Mouse (Mus musculus) myocyte (in vitro differentiated cells): ENCODE results near the gene Dach1. TPM values are rescaled to one million over a fixed set of nuclear protein-coding genes. Genes with fewer than 3 reads are reported as not detected.

Experiments used
- H3K27me3 ChIP-seq: one replicate; pipeline ENCODE4 v1.6.1; 2011; ENCODE audit not compliant: control insufficient read depth, insufficient read depth, insufficient read length
- H3K36me3 ChIP-seq: one replicate; pipeline ENCODE4 v1.6.1; 2011; ENCODE audit not compliant: control insufficient read depth, insufficient read depth
- H3K4me2 ChIP-seq: one replicate; pipeline ENCODE4 v1.6.1; 2011; ENCODE audit warnings: low read depth, control low read depth
- H3K4me3 ChIP-seq: one replicate; pipeline ENCODE4 v1.5.1; 2011; ENCODE audit warnings: mild to moderate bottlenecking, control low read depth, moderate library complexity
- H3K79me2 ChIP-seq: one replicate; pipeline ENCODE4 v1.6.1; 2011; ENCODE audit not compliant: control insufficient read depth, insufficient read depth
- H3ac ChIP-seq: one replicate; pipeline ENCODE4 v1.6.1; 2011; ENCODE audit not compliant: control insufficient read depth, insufficient read length
- CEBPB ChIP-seq: IDR thresholded peaks from 2 replicates; pipeline ENCODE4 v1.6.1; 2011; ENCODE audit warnings: mild to moderate bottlenecking, moderate library complexity; ENCODE audit not compliant: poor library complexity, insufficient read depth, severe bottlenecking
- E2F4 ChIP-seq: IDR thresholded peaks from one replicate; pipeline ENCODE4 v1.6.1; 2011; ENCODE audit warnings: mild to moderate bottlenecking, control low read depth, moderate library complexity; ENCODE audit not compliant: insufficient read depth
- MAX ChIP-seq: IDR thresholded peaks from one replicate; pipeline ENCODE4 v1.6.1; 2011; ENCODE audit warnings: low read depth, mild to moderate bottlenecking, control low read depth
- MYOD1 ChIP-seq, 3 experiments: IDR thresholded peaks; one replicate each; pipeline ENCODE4 v1.6.1; 2011; ENCODE audit warnings: control low read depth in 2 of 3, low read depth in 2 of 3, mild to moderate bottlenecking in 2 of 3, moderate library complexity in 1 of 3; ENCODE audit not compliant: insufficient read length in 2 of 3, control insufficient read depth in 1 of 3
- MYOG ChIP-seq, 3 experiments: IDR thresholded peaks; one replicate each; pipeline ENCODE4 v1.6.1; 2011; ENCODE audit warnings: control low read depth in 2 of 3, low read depth in 2 of 3, mild to moderate bottlenecking in 2 of 3; ENCODE audit not compliant: insufficient read length in 2 of 3, control insufficient read depth in 1 of 3, insufficient read depth in 1 of 3
- POLR2A ChIP-seq: IDR thresholded peaks from one replicate; pipeline ENCODE4 v1.6.1; 2011; ENCODE audit warnings: low read depth, mild to moderate bottlenecking, control low read depth, moderate library complexity; ENCODE audit not compliant: insufficient read length
- POLR2AphosphoS2 ChIP-seq: IDR thresholded peaks from one replicate; pipeline ENCODE4 v1.6.1; 2011; ENCODE audit warnings: low read depth, control low read depth; ENCODE audit not compliant: insufficient read length
- REST ChIP-seq: IDR thresholded peaks from one replicate; pipeline ENCODE4 v1.6.1; 2011; ENCODE audit warnings: mild to moderate bottlenecking, control low read depth, moderate library complexity; ENCODE audit not compliant: insufficient read depth, insufficient read length
- SRF ChIP-seq: IDR thresholded peaks from one replicate; pipeline ENCODE4 v1.6.1; 2011; ENCODE audit warnings: low read depth; ENCODE audit not compliant: control insufficient read depth, insufficient read length
- TCF12 ChIP-seq: IDR thresholded peaks from one replicate; pipeline ENCODE4 v1.6.1; 2011; ENCODE audit warnings: mild to moderate bottlenecking, control low read depth; ENCODE audit not compliant: poor library complexity, insufficient read depth, severe bottlenecking
- TCF3 ChIP-seq: IDR thresholded peaks from one replicate; pipeline ENCODE4 v1.6.1; 2011; ENCODE audit warnings: low read depth, control low read depth; ENCODE audit not compliant: insufficient read length
- USF1 ChIP-seq: IDR thresholded peaks from one replicate; pipeline ENCODE4 v1.6.1; 2011; ENCODE audit warnings: low read depth, mild to moderate bottlenecking, control low read depth, moderate library complexity
- polyA plus RNA-seq: library from polyadenylated mRNA; unstranded; fragments of >200 nt; fragmentation: generic; extraction: Trizol; gene quantifications from one replicate; pipeline ENCODE4 v1.2.1, GENCODE M21; 2012; ENCODE audit warnings: missing spikeins

Dach1 gene
- polyA plus RNA-seq: not detected

- H3K27me3 ChIP-seq: peaks cover 8% of the 10 kb centered on the region
- no peak within 1 kb of the TSS for H3ac ChIP-seq
- H3K36me3 ChIP-seq: no peaks in the 10 kb centered on the region
- peak within 1 kb of the TSS; percentile 42 for H3K4me2 ChIP-seq
- TF ChIP-seq SRF (no peak), MYOD1 (IDR thresholded peaks at IDR 0.05; ENCODE audit: control insufficient read depth in 1 of 3, insufficient read length in 2 of 3, low read depth in 2 of 3) (no peak), MYOG (IDR thresholded peaks at IDR 0.05; ENCODE audit: control insufficient read depth in 1 of 3, insufficient read depth in 1 of 3, insufficient read length in 2 of 3, low read depth in 2 of 3) (no peak), POLR2A (no peak), TCF3 (no peak), MAX (no peak), REST (no peak), TCF12 (no peak), POLR2AphosphoS2 (no peak), E2F4 (no peak), CEBPB (no peak), USF1 (no peak)
- H3K4me3 ChIP-seq: no peak within 1 kb of the TSS
- no peaks in the 10 kb centered on the region for H3K79me2 ChIP-seq
Observed at GRCm38 (mm10) chr14:98169421-98170076, at the start of gene Dach1. Gene Dach1 (minus strand): TSS chr14:98169765.

DNA sequence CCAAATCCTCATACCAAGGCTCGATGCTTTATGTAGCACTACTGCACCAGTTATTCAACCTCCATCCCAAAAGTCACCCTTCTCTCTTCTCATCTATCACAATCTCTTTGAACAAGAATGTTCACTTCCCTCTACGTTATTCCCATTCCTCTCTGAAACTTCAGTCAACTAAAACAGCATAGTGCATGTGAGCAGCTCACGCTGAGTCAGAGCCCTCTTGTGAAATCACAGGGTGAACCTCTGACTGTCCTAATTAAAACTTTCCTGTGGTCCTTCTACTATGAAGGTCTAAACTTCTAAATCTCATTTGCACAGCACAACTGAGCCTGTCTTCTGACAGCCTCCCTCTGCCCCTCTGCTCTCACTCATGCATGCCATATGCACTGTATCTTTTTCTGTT lies 30.5 kb upstream of the Dach1 start:
- no peaks in the 10 kb centered on the region for H3K79me2 ChIP-seq
- TF ChIP-seq TCF3 (no peak), USF1 (no peak), REST (no peak), MYOD1 (IDR thresholded peaks at IDR 0.05; ENCODE audit: control insufficient read depth in 1 of 3, insufficient read length in 2 of 3, low read depth in 2 of 3) (no peak), SRF (no peak)
- no peaks in the 10 kb centered on the region for H3K27me3 ChIP-seq
- no peaks in the 10 kb centered on the region for H3K36me3 ChIP-seq
- H3K4me3 ChIP-seq: no peak overlapping the region
- no peak overlapping the region for H3K4me2 ChIP-seq
- no peak overlapping the region for H3ac ChIP-seq

- Histone ChIP-seq H3K79me2 (no peaks in the 10 kb centered on the region), H3ac (no peak overlapping the region), H3K4me2 (no peak overlapping the region), H3K4me3 (no peak overlapping the region), H3K27me3 (no peaks in the 10 kb centered on the region), H3K36me3 (no peaks in the 10 kb centered on the region)
- TF ChIP-seq REST (no peak), POLR2AphosphoS2 (no peak), MYOD1 (IDR thresholded peaks at IDR 0.05; ENCODE audit: control insufficient read depth in 1 of 3, insufficient read length in 2 of 3, low read depth in 2 of 3) (no peak), TCF3 (no peak)
Observed at GRCm38 (mm10) chr14:98181545-98181944, 12.0 kb upstream of the Dach1 start.

- no peaks in the 10 kb centered on the region for H3K79me2 ChIP-seq
- H3K4me3 ChIP-seq: no peak overlapping the region
- no peaks in the 10 kb centered on the region for H3K36me3 ChIP-seq
- no peak for TF ChIP-seq E2F4
- no peak for TF ChIP-seq MYOG (IDR thresholded peaks at IDR 0.05; ENCODE audit: control insufficient read depth in 1 of 3, insufficient read depth in 1 of 3, insufficient read length in 2 of 3, low read depth in 2 of 3)
- no peak for TF ChIP-seq TCF12
- no peak for TF ChIP-seq MYOD1 (IDR thresholded peaks at IDR 0.05; ENCODE audit: control insufficient read depth in 1 of 3, insufficient read length in 2 of 3, low read depth in 2 of 3)
- no peak for TF ChIP-seq CEBPB
- no peak for TF ChIP-seq POLR2A
- TF ChIP-seq TCF3: no peak
- TF ChIP-seq SRF: no peak
- TF ChIP-seq POLR2AphosphoS2: no peak
- no peak for TF ChIP-seq REST
- no peak for TF ChIP-seq USF1
- TF ChIP-seq MAX: no peak
- no peaks in the 10 kb centered on the region for H3K27me3 ChIP-seq
- H3ac ChIP-seq: no peak overlapping the region
- H3K4me2 ChIP-seq: no peak overlapping the region
Observed at GRCm38 (mm10) chr14:98173831-98174230, 4.3 kb upstream of the Dach1 start.

DNA sequence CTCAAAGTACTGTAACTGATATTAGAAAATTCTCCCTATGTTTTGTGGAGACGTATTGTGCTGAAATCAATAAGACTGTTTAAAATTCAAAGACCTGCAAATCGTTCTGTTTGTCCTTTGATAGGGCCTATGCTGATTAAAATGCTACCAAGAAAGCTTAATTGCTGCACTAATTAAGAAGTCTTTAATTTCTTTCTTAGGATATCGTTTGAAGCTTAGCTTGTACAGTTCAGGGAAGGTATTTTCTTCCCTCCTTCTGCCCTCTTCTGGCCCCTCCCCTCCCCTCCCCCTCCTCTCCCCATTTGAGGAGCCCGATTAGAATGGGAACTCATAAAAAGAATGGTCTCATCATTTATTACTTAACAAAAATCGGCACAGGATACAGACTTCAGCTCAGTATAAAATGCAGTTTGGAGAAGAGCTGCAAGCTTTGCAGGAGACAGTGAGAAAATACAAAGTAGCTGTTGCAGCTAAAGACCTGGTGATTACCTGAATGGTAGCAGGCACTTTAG lies 2.9 kb upstream of the Dach1 start:
- peaks cover 8% of the 10 kb centered on the region for H3K27me3 ChIP-seq
- H3K36me3 ChIP-seq: no peaks in the 10 kb centered on the region
- TF ChIP-seq CEBPB: no peak
- TF ChIP-seq E2F4: no peak
- no peak for TF ChIP-seq MYOG (IDR thresholded peaks at IDR 0.05; ENCODE audit: control insufficient read depth in 1 of 3, insufficient read depth in 1 of 3, insufficient read length in 2 of 3, low read depth in 2 of 3)
- no peak for TF ChIP-seq TCF3
- no peak for TF ChIP-seq REST
- no peak for TF ChIP-seq USF1
- no peak for TF ChIP-seq POLR2A
- TF ChIP-seq MYOD1 (IDR thresholded peaks at IDR 0.05; ENCODE audit: control insufficient read depth in 1 of 3, insufficient read length in 2 of 3, low read depth in 2 of 3): no peak
- no peak for TF ChIP-seq MAX
- TF ChIP-seq TCF12: no peak
- no peak overlapping the region for H3K4me3 ChIP-seq
- no peak overlapping the region for H3ac ChIP-seq
- no peaks in the 10 kb centered on the region for H3K79me2 ChIP-seq
- H3K4me2 ChIP-seq: no peak overlapping the region
